Mouse (Mus musculus) embryonic facial prominence, embryonic 10.5 days (tissue): Measurements from ENCODE around the gene Mrps5. TPM values are rescaled to one million over a fixed set of nuclear protein-coding genes. Genes with fewer than 3 reads are reported as not detected.

Experiments used
- DNase-seq: peaks from one replicate; pipeline ENCODE4 v3.0.0-alpha.2; 2017; ENCODE audit warnings: low spot score
- H3K27ac ChIP-seq: fragments of 300-500 bp; sonication (generic); replicated peaks from 2 replicates; pipeline ENCODE4 v1.5.1; 2016; ENCODE audit warnings: mild to moderate bottlenecking
- H3K27me3 ChIP-seq: fragments of 300-500 bp; sonication (generic); replicated peaks from 2 replicates; pipeline ENCODE4 v1.6.1; 2016; ENCODE audit warnings: low read depth, mild to moderate bottlenecking; ENCODE audit not compliant: poor library complexity, severe bottlenecking
- H3K36me3 ChIP-seq: fragments of 300-500 bp; sonication (generic); replicated peaks from 2 replicates; pipeline ENCODE4 v1.6.1; 2016; ENCODE audit warnings: mild to moderate bottlenecking, moderate library complexity
- H3K4me1 ChIP-seq: fragments of 300-500 bp; sonication (generic); 2 replicates; pipeline ENCODE4 v1.6.1; 2016
- H3K4me3 ChIP-seq: fragments of 300-500 bp; sonication (generic); 2 replicates; pipeline ENCODE4 v1.5.1; 2016; ENCODE audit warnings: mild to moderate bottlenecking, moderate library complexity
- H3K9me3 ChIP-seq: fragments of 300-500 bp; sonication (generic); 2 replicates; pipeline ENCODE4 v1.6.1; 2016; ENCODE audit warnings: mild to moderate bottlenecking
- WGBS: fragments of 180-500 bp; shearing (Covaris S2); methylation state at CpG from one replicate; pipeline ENCODE4 v1.1.7; 2016; 5-methylcytosine and 5-hydroxymethylcytosine counted together
- polyA plus RNA-seq: library from polyadenylated mRNA; unstranded; fragments of >200 nt; fragmentation: Nextera tagmentation; extraction: Ambion mirVana; gene quantifications from 2 replicates; pipeline ENCODE4 v1.2.1, GENCODE M21; 2016

The Mrps5 gene
- polyA plus RNA-seq, 1 experiment from 2014 or later, result 171 TPM

DNA sequence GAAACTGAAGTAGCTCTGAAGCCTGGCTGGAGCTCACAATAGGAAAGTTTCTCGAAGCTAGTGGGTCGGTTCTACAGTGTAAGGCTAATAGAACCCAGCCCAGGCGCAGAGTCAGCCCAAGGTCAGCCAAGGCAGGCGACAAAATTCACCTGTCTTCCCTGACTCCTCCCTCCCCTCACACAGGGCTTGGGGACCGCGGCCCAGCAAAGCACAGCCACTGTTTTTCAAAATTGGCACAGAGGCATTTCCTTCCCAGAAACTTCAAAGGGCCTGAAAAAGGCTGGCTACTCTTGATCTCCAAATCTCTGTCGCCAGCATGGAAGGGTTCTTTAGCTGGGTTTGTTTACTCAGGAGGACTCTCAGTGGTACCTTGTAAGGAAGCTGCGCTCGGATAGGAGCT, 68.4 kb downstream of the Mrps5 start:
- Histone ChIP-seq H3K27me3 (peaks cover 91% of the 10 kb centered on the region), H3K4me1 (peaks cover 16% of the 10 kb centered on the region), H3K4me3 (peak overlapping the region; percentile 58), H3K36me3 (no peaks in the 10 kb centered on the region), H3K27ac (no peak overlapping the region), H3K9me3 (no peaks in the 10 kb centered on the region)
- peak; percentile 17 for DNase-seq
- 5% methylated on average over 9 of the region's 9 CpGs for whole genome bisulfite sequencing

DNA sequence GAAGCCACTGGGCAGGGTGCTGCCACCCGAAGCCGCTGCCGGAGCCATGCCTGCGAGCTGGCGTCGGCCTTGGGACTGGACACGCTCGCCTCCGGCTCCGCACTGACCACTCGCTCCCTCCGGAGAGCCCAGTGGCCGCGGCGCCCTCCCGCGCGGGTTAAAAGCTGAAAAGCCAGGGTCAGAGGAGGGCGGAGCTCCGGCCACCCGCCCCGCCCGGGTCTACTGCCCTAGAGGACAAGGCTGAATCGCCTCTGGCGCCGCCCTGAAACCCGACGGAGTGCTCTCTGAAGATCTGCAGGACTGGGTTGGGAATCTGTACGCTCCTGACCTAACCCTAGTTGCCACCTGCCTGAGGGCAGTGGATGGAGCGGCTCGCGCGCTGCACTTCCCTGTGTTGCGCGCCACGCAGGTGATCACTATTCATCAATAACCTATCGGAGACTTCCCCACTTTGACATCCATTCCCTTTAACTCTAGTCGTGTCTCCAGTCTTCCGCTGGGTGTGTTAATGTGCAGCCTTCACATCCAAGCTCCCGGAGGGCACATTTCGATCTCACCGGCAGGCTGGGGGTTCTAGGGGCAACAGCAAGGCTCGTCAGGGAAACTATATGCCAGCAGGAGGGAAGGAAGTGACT, 69.2 kb downstream of the Mrps5 start, which contains the start of gene Mal:
TSS of gene Mal (minus strand) at position 610 of the 635 bp plus-strand sequence.
- Histone ChIP-seq H3K9me3 (no peaks in the 10 kb centered on the region), H3K27ac (no peak within 1 kb of the TSS), H3K27me3 (peaks cover 93% of the 10 kb centered on the region), H3K36me3 (no peaks in the 10 kb centered on the region), H3K4me1 (peaks cover 16% of the 10 kb centered on the region), H3K4me3 (peak within 1 kb of the TSS; percentile 58)
- WGBS, result under 1% methylated on average over 43 of the region's 43 CpGs
- peak; percentile 62 for DNase-seq

Other genes starting within 250 kb of the Mrps5 start
- 0.09 and 0.15 TPM in 2 replicates for gene Astl, start 248.6 kb upstream of the Mrps5 start, polyA plus RNA-seq
- gene Adra2b, start 224.0 kb upstream of the Mrps5 start, polyA plus RNA-seq, result 1.9 and 2.2 TPM in 2 replicates
- gene Gpat2, start 162.0 kb upstream of the Mrps5 start, polyA plus RNA-seq, result 0.12 and 0.26 TPM in 2 replicates
- 22.9 and 23.1 TPM in 2 replicates for gene Fahd2a, start 142.7 kb upstream of the Mrps5 start, polyA plus RNA-seq
- gene Kcnip3, start 65.1 kb upstream of the Mrps5 start, polyA plus RNA-seq, result 1.8 TPM in 2 replicates
- 3.0 and 3.3 TPM in 2 replicates for gene Prom2, start 45.8 kb upstream of the Mrps5 start, polyA plus RNA-seq
- gene Zfp661, start 128 bp upstream of the Mrps5 start, polyA plus RNA-seq, result 7.8 TPM in 2 replicates
- gene Mal, start 69.5 kb downstream of the Mrps5 start, polyA plus RNA-seq, result 0.11 and 0.88 TPM in 2 replicates
- gene Mall, start 142.7 kb downstream of the Mrps5 start, polyA plus RNA-seq, result 0.96 and 1.0 TPM in 2 replicates
- 42.0 and 42.9 TPM in 2 replicates for gene Nphp1, start 201.7 kb downstream of the Mrps5 start, polyA plus RNA-seq
- gene Mtln, start 205.3 kb downstream of the Mrps5 start, polyA plus RNA-seq, result 20.7 and 22.2 TPM in 2 replicates
- 107 and 118 TPM in 2 replicates for gene Bub1, start 244.6 kb downstream of the Mrps5 start, polyA plus RNA-seq